Mouse (Mus musculus) hindbrain, embryonic 14.5 days (tissue): ENCODE results near the gene Prpf18. TPM values are rescaled to one million over a fixed set of nuclear protein-coding genes. Genes with fewer than 3 reads are reported as not detected.

Experiments
- ATAC-seq: fragments of 200-750 bp; cut with Nextera tagmentation; 2 replicates; pipeline ENCODE4 v1.8.0; 2017; ENCODE audit warnings: moderate number of reproducible peaks, mild to moderate bottlenecking, moderate TSS enrichment, moderate library complexity; ENCODE audit not compliant: low FRiP score
- DNase-seq: peaks from one replicate; pipeline ENCODE4 v3.0.0-alpha.2; 2015; ENCODE audit warnings: low spot score
- H3K27ac ChIP-seq: fragments of 300-500 bp; sonication (generic); 2 replicates; pipeline ENCODE4 v1.5.1; 2014; ENCODE audit warnings: mild to moderate bottlenecking, moderate library complexity
- H3K27me3 ChIP-seq: fragments of 300-500 bp; sonication (generic); 2 replicates; pipeline ENCODE4 v1.6.1; 2014; ENCODE audit warnings: mild to moderate bottlenecking, low read length, mixed read lengths; ENCODE audit not compliant: control insufficient read depth, insufficient read depth
- H3K36me3 ChIP-seq: fragments of 300-500 bp; sonication (generic); replicated peaks from 2 replicates; pipeline ENCODE4 v1.6.1; 2014; ENCODE audit not compliant: control insufficient read depth, insufficient read depth
- H3K4me1 ChIP-seq: fragments of 300-500 bp; sonication (generic); replicated peaks from 2 replicates; pipeline ENCODE4 v1.6.1; 2014; ENCODE audit warnings: antibody characterized with exemption, low read length, mixed read lengths; ENCODE audit not compliant: control insufficient read depth, insufficient read depth
- H3K4me2 ChIP-seq: fragments of 300-500 bp; sonication (generic); replicated peaks from 2 replicates; pipeline ENCODE4 v1.6.1; 2014; ENCODE audit warnings: mild to moderate bottlenecking, moderate library complexity
- H3K4me3 ChIP-seq: fragments of 300-500 bp; sonication (generic); replicated peaks from 2 replicates; pipeline ENCODE4 v1.5.1; 2014; ENCODE audit warnings: mild to moderate bottlenecking, low read length
- H3K9ac ChIP-seq: fragments of 300-500 bp; sonication (generic); 2 replicates; pipeline ENCODE4 v1.6.1; 2014
- H3K9me3 ChIP-seq: fragments of 300-500 bp; sonication (generic); 2 replicates; pipeline ENCODE4 v1.6.1; 2016; ENCODE audit warnings: low read length; ENCODE audit not compliant: control insufficient read depth
- WGBS: fragments of 180-500 bp; shearing (Covaris S2); extraction: QIAGEN DNeasy Blood & Tissue Kit; methylation state at CpG from one replicate; pipeline ENCODE4 v1.1.7; 2014; 5-methylcytosine and 5-hydroxymethylcytosine counted together
- polyA plus RNA-seq: library from polyadenylated mRNA; unstranded; fragments of >200 nt; fragmentation: Nextera tagmentation; extraction: Ambion mirVana; gene quantifications from 2 replicates; pipeline ENCODE4 v1.2.1, GENCODE M21; 2014

Prpf18 gene
- polyA plus RNA-seq, 1 experiment from 2014 or later, result 39.5 TPM

GRCm38 (mm10) chr2:4606559-4606958, 45.4 kb downstream of the Prpf18 start:
- 92% methylated on average over 3 of the region's 3 CpGs for WGBS
- no peak overlapping the region for H3K27ac ChIP-seq
- H3K9me3 ChIP-seq, result no peaks in the 10 kb centered on the region
- DNase-seq (no peak), ATAC-seq (no peak)
- no peaks in the 10 kb centered on the region for H3K4me1 ChIP-seq
- no peak overlapping the region for H3K4me2 ChIP-seq
- H3K9ac ChIP-seq, result no peak overlapping the region
- H3K4me3 ChIP-seq, result no peak overlapping the region
- no peaks in the 10 kb centered on the region for H3K27me3 ChIP-seq
- H3K36me3 ChIP-seq, result peaks cover 98% of the 10 kb centered on the region

GRCm38 (mm10) chr2:4603361-4603945, 48.5 kb downstream of the Prpf18 start:
- WGBS, result 88% methylated on average over 33 of the region's 33 CpGs
- no peak for DNase-seq
- Histone ChIP-seq H3K36me3 (peaks cover 83% of the 10 kb centered on the region), H3K4me3 (no peak overlapping the region), H3K4me2 (no peak overlapping the region), H3K27ac (no peak overlapping the region), H3K4me1 (no peaks in the 10 kb centered on the region), H3K9ac (no peak overlapping the region), H3K9me3 (no peaks in the 10 kb centered on the region), H3K27me3 (no peaks in the 10 kb centered on the region)
- no peak for ATAC-seq

- Histone ChIP-seq H3K4me1 (no peaks in the 10 kb centered on the region), H3K9me3 (no peaks in the 10 kb centered on the region), H3K27me3 (no peaks in the 10 kb centered on the region), H3K36me3 (peaks cover 78% of the 10 kb centered on the region), H3K9ac (no peak overlapping the region), H3K4me2 (no peak overlapping the region), H3K4me3 (no peak overlapping the region), H3K27ac (peak overlapping the region; percentile 38; the same call in 1 of the 2 replicates)
- WGBS, result 59% methylated on average over 15 of the region's 15 CpGs
- DNase-seq (peak; percentile 82), ATAC-seq (no peak)
Measured at GRCm38 (mm10) chr2:4601034-4601890, 50.7 kb downstream of the Prpf18 start.

GRCm38 (mm10) chr2:4596992-4597391, 54.9 kb downstream of the Prpf18 start:
- no peak for ATAC-seq
- 0 out of 2 replicates have a peak overlapping the region, but pooled peaks have one; percentile 20 for H3K27ac ChIP-seq
- no peak for DNase-seq

GRCm38 (mm10) chr2:4593878-4594387, 58.0 kb downstream of the Prpf18 start:
- H3K4me3 ChIP-seq, result no peak overlapping the region
- H3K27ac ChIP-seq, result no peak overlapping the region
- H3K4me1 ChIP-seq, result no peaks in the 10 kb centered on the region
- DNase-seq, result no peak
- H3K36me3 ChIP-seq, result peaks cover 87% of the 10 kb centered on the region
- no peak for ATAC-seq
- H3K9ac ChIP-seq, result no peak overlapping the region
- no peak overlapping the region for H3K4me2 ChIP-seq
- no peaks in the 10 kb centered on the region for H3K9me3 ChIP-seq
- WGBS, result 96% methylated on average over 3 of the region's 3 CpGs
- no peaks in the 10 kb centered on the region for H3K27me3 ChIP-seq

More at GRCm38 (mm10) chr2:4596992-4597391, 54.9 kb downstream of the Prpf18 start:
- 93% methylated on average over 7 of the region's 7 CpGs for WGBS
- no peaks in the 10 kb centered on the region for H3K27me3 ChIP-seq
- peaks cover 73% of the 10 kb centered on the region for H3K36me3 ChIP-seq
- no peak overlapping the region for H3K9ac ChIP-seq
- no peak overlapping the region for H3K4me3 ChIP-seq
- no peaks in the 10 kb centered on the region for H3K9me3 ChIP-seq
- H3K4me1 ChIP-seq, result no peaks in the 10 kb centered on the region
- H3K4me2 ChIP-seq, result no peak overlapping the region

GRCm38 (mm10) chr2:4593433-4593832, 58.5 kb downstream of the Prpf18 start:
- Histone ChIP-seq H3K4me2 (no peak overlapping the region), H3K27ac (no peak overlapping the region), H3K4me3 (no peak overlapping the region), H3K9me3 (no peaks in the 10 kb centered on the region), H3K4me1 (no peaks in the 10 kb centered on the region), H3K9ac (no peak overlapping the region), H3K27me3 (no peaks in the 10 kb centered on the region), H3K36me3 (peaks cover 87% of the 10 kb centered on the region)
- WGBS, result 39% methylated on average over 9 of the region's 9 CpGs
- DNase-seq (no peak), ATAC-seq (peak; percentile 34; the same call in 1 of the 2 replicates)

GRCm38 (mm10) chr2:4592666-4593065, 59.2 kb downstream of the Prpf18 start:
- Histone ChIP-seq H3K27me3 (no peaks in the 10 kb centered on the region), H3K27ac (no peak overlapping the region), H3K4me3 (no peak overlapping the region), H3K36me3 (peaks cover 90% of the 10 kb centered on the region), H3K9me3 (no peaks in the 10 kb centered on the region), H3K9ac (no peak overlapping the region), H3K4me2 (no peak overlapping the region), H3K4me1 (no peaks in the 10 kb centered on the region)
- ATAC-seq (no peak), DNase-seq (no peak)
- 96% methylated on average over 7 of the region's 7 CpGs for WGBS

GRCm38 (mm10) chr2:4591647-4592046, 60.3 kb downstream of the Prpf18 start:
- 72% methylated on average over 3 of the region's 3 CpGs for WGBS
- H3K4me3 ChIP-seq, result no peak overlapping the region
- ATAC-seq, result no peak
- no peaks in the 10 kb centered on the region for H3K9me3 ChIP-seq
- H3K4me2 ChIP-seq, result no peak overlapping the region
- H3K27ac ChIP-seq, result no peak overlapping the region
- H3K27me3 ChIP-seq, result no peaks in the 10 kb centered on the region
- no peak overlapping the region for H3K9ac ChIP-seq
- no peaks in the 10 kb centered on the region for H3K4me1 ChIP-seq
- DNase-seq, result no peak
- peaks cover 92% of the 10 kb centered on the region for H3K36me3 ChIP-seq

- no peak overlapping the region for H3K4me2 ChIP-seq
- no peaks in the 10 kb centered on the region for H3K27me3 ChIP-seq
- H3K4me1 ChIP-seq, result no peaks in the 10 kb centered on the region; the same call in 1 of the 2 replicates
- peaks cover 68% of the 10 kb centered on the region for H3K36me3 ChIP-seq
- 0 out of 2 replicates have a peak, but pooled peaks have one; percentile 24 for ATAC-seq
- H3K9me3 ChIP-seq, result no peaks in the 10 kb centered on the region
- no peak overlapping the region for H3K4me3 ChIP-seq
- no peak overlapping the region for H3K9ac ChIP-seq
- 0 out of 2 replicates have a peak overlapping the region, but pooled peaks have one; percentile 3 for H3K27ac ChIP-seq
- 72% methylated on average over 13 of the region's 13 CpGs for WGBS
- no peak for DNase-seq
Measured at GRCm38 (mm10) chr2:4587685-4588409, 64.1 kb downstream of the Prpf18 start.
